Mouse (Mus musculus): Measurements from ENCODE around the gene Sirt7. TPM values are rescaled to one million over a fixed set of nuclear protein-coding genes. Genes with fewer than 3 reads are reported as not detected.
A peak's percentile ranks its signal among the peaks of the same experiment; 100 is the strongest.

The Sirt7 gene
- total and polyA plus RNA-seq, 3 experiments: 35.3 to 169 (median 74.5) TPM

GRCm38 (mm10) chr11:120662759-120663158 lies 37.7 kb upstream of the Sirt7 start:
- H3K9me3 ChIP-seq (replicated peaks): peaks cover 15% of the 10 kb centered on the region
- peaks cover 85% of the 10 kb centered on the region for H3K27me3 ChIP-seq (ENCODE audit: insufficient read depth, low read length)
- no peaks in the 10 kb centered on the region for H3K36me3 ChIP-seq (replicated peaks)
- TF ChIP-seq TAL1 (conservative IDR thresholded peaks at IDR 0.05; ENCODE audit: low read depth, low read length): no peak
- no peak for TF ChIP-seq CTCF (IDR thresholded peaks at IDR 0.05; ENCODE audit: low read depth, low read length)
- TF ChIP-seq GATA1 (IDR thresholded peaks at IDR 0.05; ENCODE audit: borderline replicate concordance, low read length): no peak
- TF ChIP-seq GATA2 (IDR thresholded peaks at IDR 0.05; ENCODE audit: borderline replicate concordance, low read depth, low read length): no peak
- no peak for TF ChIP-seq POLR2AphosphoS5 (IDR thresholded peaks at IDR 0.05; ENCODE audit: insufficient replicate concordance, low read depth, low read length)
- peaks cover 7% of the 10 kb centered on the region; the same call in 1 of the 2 replicates for H3K4me1 ChIP-seq (ENCODE audit: insufficient read depth, low read depth, low read length)
- no peak for DNase-seq (ENCODE audit: low spot score)
- no peak for ATAC-seq (ENCODE audit: extremely low read depth, insufficient number of reproducible peaks, low FRiP score, poor library complexity, severe bottlenecking)
- H3K4me3 ChIP-seq (ENCODE audit: low read depth, low read length): no peak overlapping the region

- TF ChIP-seq POLR2AphosphoS5 (IDR thresholded peaks at IDR 0.05; ENCODE audit: insufficient replicate concordance, low read depth, low read length) (no peak), TAL1 (conservative IDR thresholded peaks at IDR 0.05; ENCODE audit: low read depth, low read length) (no peak), CTCF (IDR thresholded peaks at IDR 0.05; ENCODE audit: low read depth, low read length) (no peak), GATA1 (IDR thresholded peaks at IDR 0.05; ENCODE audit: borderline replicate concordance, low read length) (no peak), GATA2 (IDR thresholded peaks at IDR 0.05; ENCODE audit: borderline replicate concordance, low read depth, low read length) (no peak)
- Histone ChIP-seq H3K4me3 (ENCODE audit: low read depth, low read length) (no peak within 1 kb of the TSS; the same call in 1 of the 2 replicates), H3K9me3 (replicated peaks) (peaks cover 15% of the 10 kb centered on the region), H3K4me1 (ENCODE audit: insufficient read depth, low read depth, low read length) (peaks cover 10% of the 10 kb centered on the region), H3K36me3 (replicated peaks) (no peaks in the 10 kb centered on the region), H3K27me3 (ENCODE audit: insufficient read depth, low read length) (peaks cover 90% of the 10 kb centered on the region)
- ATAC-seq (ENCODE audit: extremely low read depth, insufficient number of reproducible peaks, low FRiP score, poor library complexity, severe bottlenecking) (no peak), DNase-seq (ENCODE audit: low spot score) (no peak)
Measured at GRCm38 (mm10) chr11:120661076-120661460, 36.0 kb upstream of the Sirt7 start, which contains the start of gene Notum. Gene Notum, minus strand, starts transcription at chr11:120661175.

GRCm38 (mm10) chr11:120660301-120661075 lies 35.4 kb upstream of the Sirt7 start:
- Histone ChIP-seq H3K4me3 (ENCODE audit: low read depth, low read length) (no peak overlapping the region), H3K27me3 (ENCODE audit: insufficient read depth, low read length) (peaks cover 89% of the 10 kb centered on the region)
- ATAC-seq (ENCODE audit: extremely low read depth, insufficient number of reproducible peaks, low FRiP score, poor library complexity, severe bottlenecking): no peak

GRCm38 (mm10) chr11:120659509-120660300 lies 34.7 kb upstream of the Sirt7 start:
- H3K36me3 ChIP-seq (replicated peaks): no peaks in the 10 kb centered on the region
- no peak overlapping the region; the same call in 1 of the 2 replicates for H3K4me3 ChIP-seq (ENCODE audit: low read depth, low read length)
- no peak for DNase-seq (ENCODE audit: low spot score)
- ATAC-seq (ENCODE audit: extremely low read depth, insufficient number of reproducible peaks, low FRiP score, poor library complexity, severe bottlenecking): no peak
- no peak for TF ChIP-seq GATA2 (IDR thresholded peaks at IDR 0.05; ENCODE audit: borderline replicate concordance, low read depth, low read length)
- TF ChIP-seq POLR2AphosphoS5 (IDR thresholded peaks at IDR 0.05; ENCODE audit: insufficient replicate concordance, low read depth, low read length): no peak
- TF ChIP-seq CTCF (IDR thresholded peaks at IDR 0.05; ENCODE audit: low read depth, low read length): no peak
- no peak for TF ChIP-seq TAL1 (conservative IDR thresholded peaks at IDR 0.05; ENCODE audit: low read depth, low read length)
- TF ChIP-seq GATA1 (IDR thresholded peaks at IDR 0.05; ENCODE audit: borderline replicate concordance, low read length): no peak
- H3K4me1 ChIP-seq (ENCODE audit: insufficient read depth, low read depth, low read length): peaks cover 10% of the 10 kb centered on the region
- peaks cover 15% of the 10 kb centered on the region for H3K9me3 ChIP-seq (replicated peaks)
- H3K27me3 ChIP-seq (ENCODE audit: insufficient read depth, low read length): peaks cover 83% of the 10 kb centered on the region

More at GRCm38 (mm10) chr11:120660301-120661075, 35.4 kb upstream of the Sirt7 start:
- TF ChIP-seq GATA2 (IDR thresholded peaks at IDR 0.05; ENCODE audit: borderline replicate concordance, low read depth, low read length) (no peak), GATA1 (IDR thresholded peaks at IDR 0.05; ENCODE audit: borderline replicate concordance, low read length) (no peak), CTCF (IDR thresholded peaks at IDR 0.05; ENCODE audit: low read depth, low read length) (no peak), POLR2AphosphoS5 (IDR thresholded peaks at IDR 0.05; ENCODE audit: insufficient replicate concordance, low read depth, low read length) (no peak), TAL1 (conservative IDR thresholded peaks at IDR 0.05; ENCODE audit: low read depth, low read length) (no peak)
- no peak for DNase-seq (ENCODE audit: low spot score)
- Histone ChIP-seq H3K36me3 (replicated peaks) (no peaks in the 10 kb centered on the region), H3K9me3 (replicated peaks) (peaks cover 15% of the 10 kb centered on the region), H3K4me1 (ENCODE audit: insufficient read depth, low read depth, low read length) (peaks cover 10% of the 10 kb centered on the region)

GRCm38 (mm10) chr11:120658876-120659410 lies 33.9 kb upstream of the Sirt7 start:
- DNase-seq (ENCODE audit: low spot score): peak; percentile 49
- Histone ChIP-seq H3K27me3 (ENCODE audit: insufficient read depth, low read length) (peaks cover 85% of the 10 kb centered on the region), H3K4me1 (ENCODE audit: insufficient read depth, low read depth, low read length) (peaks cover 13% of the 10 kb centered on the region), H3K36me3 (replicated peaks) (no peaks in the 10 kb centered on the region), H3K9me3 (replicated peaks) (peaks cover 15% of the 10 kb centered on the region), H3K4me3 (ENCODE audit: low read depth, low read length) (no peak overlapping the region)
- no peak for TF ChIP-seq GATA2 (IDR thresholded peaks at IDR 0.05; ENCODE audit: borderline replicate concordance, low read depth, low read length)
- TF ChIP-seq TAL1 (conservative IDR thresholded peaks at IDR 0.05; ENCODE audit: low read depth, low read length): no peak
- TF ChIP-seq GATA1 (IDR thresholded peaks at IDR 0.05; ENCODE audit: borderline replicate concordance, low read length): no peak
- no peak for TF ChIP-seq POLR2AphosphoS5 (IDR thresholded peaks at IDR 0.05; ENCODE audit: insufficient replicate concordance, low read depth, low read length)
- peak; percentile 44 for TF ChIP-seq CTCF (IDR thresholded peaks at IDR 0.05; ENCODE audit: low read depth, low read length)
- no peak for ATAC-seq (ENCODE audit: extremely low read depth, insufficient number of reproducible peaks, low FRiP score, poor library complexity, severe bottlenecking)
